Mouse (Mus musculus): Measurements from ENCODE around the gene Zfp385b. TPM values are rescaled to one million over a fixed set of nuclear protein-coding genes. Genes with fewer than 3 reads are reported as not detected.

Gene Zfp385b
- polyA plus RNA-seq, 1 experiment from 2014 or later, result 7.7 TPM

DNA sequence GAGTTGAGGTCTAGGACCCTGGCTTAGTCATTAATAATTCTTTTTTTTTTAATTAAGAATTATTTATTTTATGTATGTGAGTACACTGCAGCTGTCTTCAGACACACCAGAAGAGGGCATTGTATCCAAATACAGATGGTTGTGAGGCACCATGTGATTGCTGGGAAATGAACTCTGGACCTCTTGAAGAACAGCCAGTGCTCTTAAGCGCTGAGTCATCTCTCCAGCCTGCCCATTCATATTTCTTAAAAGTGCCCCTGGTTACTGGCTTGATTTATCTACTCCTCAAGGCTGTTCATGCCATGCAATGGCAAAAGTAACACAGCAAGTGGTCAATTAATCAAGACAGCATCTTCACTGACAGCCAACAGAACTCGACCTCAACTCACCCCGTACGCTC lies 130.8 kb downstream of the Zfp385b start:
- H3K9me3 ChIP-seq, result no peaks in the 10 kb centered on the region
- H3K36me3 ChIP-seq, result no peaks in the 10 kb centered on the region
- H3K27me3 ChIP-seq, result no peaks in the 10 kb centered on the region
- no peak overlapping the region for H3K4me3 ChIP-seq
- 82% methylated on average over 4 of the region's 4 CpGs for WGBS
- H3K27ac ChIP-seq, result no peak overlapping the region
- H3K4me1 ChIP-seq, result peaks cover 8% of the 10 kb centered on the region; the same call in 1 of the 2 replicates
- ATAC-seq (ENCODE audit: low FRiP score, low read depth), result no peak
- no peak overlapping the region for H3K4me2 ChIP-seq (replicated peaks)
- no peak overlapping the region for H3K9ac ChIP-seq

DNA sequence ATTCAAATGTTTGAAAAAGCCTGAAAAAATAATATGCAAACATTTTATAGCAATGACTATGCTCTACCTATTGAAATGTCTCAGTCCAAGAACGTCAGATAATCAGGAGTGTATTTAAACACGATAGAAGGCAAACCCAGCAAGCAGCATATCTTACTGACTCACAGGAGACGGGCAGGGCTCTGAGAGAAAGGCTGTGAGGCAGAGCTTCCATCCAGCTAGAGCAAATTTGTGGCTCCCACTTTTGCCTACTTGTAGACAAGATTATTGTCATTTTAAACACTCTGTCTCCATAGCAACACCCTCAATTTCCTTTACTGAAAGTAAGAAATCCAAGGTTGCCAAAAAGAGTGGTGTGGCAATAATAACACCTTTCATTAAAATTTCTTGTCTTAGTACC lies 135.4 kb downstream of the Zfp385b start:
- no peaks in the 10 kb centered on the region for H3K9me3 ChIP-seq
- no peak for ATAC-seq (ENCODE audit: low FRiP score, low read depth)
- peaks cover 8% of the 10 kb centered on the region; the same call in 1 of the 2 replicates for H3K4me1 ChIP-seq
- no peak overlapping the region for H3K4me3 ChIP-seq
- H3K27ac ChIP-seq, result no peak overlapping the region
- H3K36me3 ChIP-seq, result no peaks in the 10 kb centered on the region
- no peak overlapping the region for H3K4me2 ChIP-seq (replicated peaks)
- no peaks in the 10 kb centered on the region for H3K27me3 ChIP-seq
- H3K9ac ChIP-seq, result no peak overlapping the region
- WGBS, result 84% methylated on average over 3 of the region's 3 CpGs

DNA sequence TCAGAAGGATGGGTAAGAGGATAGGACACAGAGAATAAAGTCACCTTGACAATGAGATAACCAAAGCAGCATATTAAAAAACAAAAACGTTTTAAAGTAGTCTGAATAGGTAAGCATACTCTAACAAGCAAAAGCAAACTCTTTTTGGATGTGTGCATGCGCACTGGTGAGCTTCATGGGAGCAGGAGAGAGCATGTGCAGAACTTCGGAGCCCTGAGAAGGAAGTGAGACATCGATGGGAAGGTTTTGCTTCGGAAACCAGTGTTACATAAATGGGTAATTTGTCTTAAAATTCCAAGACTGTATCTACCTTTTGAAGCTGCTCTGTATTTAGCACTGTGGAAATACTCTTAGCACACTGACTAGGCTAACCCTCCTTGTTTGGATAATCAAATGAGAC lies 137.2 kb downstream of the Zfp385b start:
- WGBS, result 84% methylated on average over 5 of the region's 5 CpGs
- ATAC-seq (ENCODE audit: low FRiP score, low read depth), result no peak
- Histone ChIP-seq H3K9me3 (no peaks in the 10 kb centered on the region), H3K27ac (no peak overlapping the region), H3K36me3 (no peaks in the 10 kb centered on the region), H3K4me2 (replicated peaks) (no peak overlapping the region), H3K4me1 (no peaks in the 10 kb centered on the region), H3K4me3 (no peak overlapping the region), H3K9ac (no peak overlapping the region), H3K27me3 (no peaks in the 10 kb centered on the region)

DNA sequence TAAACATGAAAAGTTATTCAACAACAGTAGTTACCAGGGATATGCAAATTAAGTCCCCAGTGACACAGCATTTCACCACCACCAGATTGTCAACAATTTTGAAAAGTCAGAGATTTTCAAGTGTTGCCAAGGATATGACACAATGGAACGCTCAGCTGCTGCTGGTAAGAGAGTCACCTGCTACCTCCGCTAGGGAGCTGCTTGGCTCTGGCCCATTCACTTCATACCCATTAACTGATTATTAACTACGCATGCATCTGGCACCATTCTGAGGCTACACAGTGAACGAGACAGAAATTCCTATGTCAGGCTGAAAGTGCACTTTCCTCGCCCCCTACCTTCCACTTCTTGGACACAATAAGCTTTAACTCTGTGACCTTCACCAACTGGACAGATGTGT lies 137.7 kb downstream of the Zfp385b start:
- WGBS, result 75% methylated on average over 5 of the region's 5 CpGs

DNA sequence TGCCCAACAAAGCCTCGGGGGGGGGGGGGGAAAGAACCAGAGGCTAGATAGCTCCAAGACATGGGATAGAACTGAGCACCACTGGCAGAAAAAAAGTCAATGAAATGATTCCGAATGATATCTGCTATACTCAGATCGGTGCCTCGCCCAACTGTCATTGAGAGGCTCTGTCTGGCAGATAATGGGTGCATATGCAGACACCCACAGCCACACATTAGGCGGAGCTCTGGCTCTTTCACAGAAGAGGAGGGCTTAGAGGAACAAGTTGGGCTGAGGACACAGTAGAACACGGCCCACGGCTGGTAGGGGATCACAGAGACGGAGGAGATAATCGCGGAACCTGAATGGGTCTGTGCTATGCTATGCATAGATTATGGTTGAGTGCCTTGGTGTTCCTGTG lies 145.7 kb downstream of the Zfp385b start:
- no peaks in the 10 kb centered on the region for H3K36me3 ChIP-seq
- 92% methylated on average over 10 of the region's 10 CpGs for WGBS
- H3K4me2 ChIP-seq (replicated peaks), result no peak overlapping the region
- no peak overlapping the region for H3K4me3 ChIP-seq
- no peak overlapping the region for H3K27ac ChIP-seq
- no peak overlapping the region for H3K9ac ChIP-seq
- no peaks in the 10 kb centered on the region for H3K27me3 ChIP-seq
- no peaks in the 10 kb centered on the region for H3K9me3 ChIP-seq
- no peaks in the 10 kb centered on the region for H3K4me1 ChIP-seq
- no peak for ATAC-seq (ENCODE audit: low FRiP score, low read depth)

More for the DNA sequence above, 137.7 kb downstream of the Zfp385b start:
- H3K27ac ChIP-seq, result no peak overlapping the region
- no peaks in the 10 kb centered on the region for H3K36me3 ChIP-seq
- no peaks in the 10 kb centered on the region for H3K4me1 ChIP-seq
- no peaks in the 10 kb centered on the region for H3K9me3 ChIP-seq
- no peaks in the 10 kb centered on the region for H3K27me3 ChIP-seq
- no peak overlapping the region for H3K4me2 ChIP-seq (replicated peaks)
- H3K9ac ChIP-seq, result no peak overlapping the region
- H3K4me3 ChIP-seq, result no peak overlapping the region
- ATAC-seq (ENCODE audit: low FRiP score, low read depth), result no peak

DNA sequence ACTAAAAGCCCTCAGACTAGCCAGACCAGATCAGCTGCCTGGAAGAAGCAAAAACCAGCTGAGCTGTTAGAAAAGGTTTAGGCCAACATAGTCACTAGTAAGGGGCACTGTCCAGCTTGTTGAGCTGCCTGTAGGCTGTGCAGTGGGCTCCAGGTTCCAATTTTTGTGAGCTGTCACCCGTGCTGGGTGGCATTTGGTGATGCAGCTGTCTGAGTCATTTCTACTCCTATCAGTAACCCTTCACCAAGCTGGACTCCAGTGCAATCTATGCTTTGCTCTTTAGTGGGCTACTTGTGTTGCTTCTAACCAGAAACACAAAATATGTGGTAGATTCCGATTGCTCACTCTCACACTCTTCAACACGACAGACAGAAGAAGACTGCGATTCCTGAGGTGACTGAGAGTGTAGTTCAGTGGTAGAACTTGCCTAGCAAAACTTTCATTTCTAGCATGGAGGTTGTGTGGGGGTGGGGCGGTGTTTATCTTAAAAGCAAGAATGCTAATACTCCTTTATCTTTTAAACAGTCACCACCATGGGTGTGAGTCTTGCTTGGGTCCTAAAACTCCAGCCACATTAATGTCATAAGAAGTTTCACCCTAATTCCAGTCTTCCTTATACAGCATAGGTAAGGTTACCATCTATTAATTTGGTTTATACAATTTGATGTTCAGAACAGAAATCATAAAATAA lies 147.1 kb downstream of the Zfp385b start:
- H3K9ac ChIP-seq, result no peak overlapping the region
- no peak overlapping the region for H3K27ac ChIP-seq
- 87% methylated on average over 5 of the region's 5 CpGs for WGBS
- H3K4me2 ChIP-seq (replicated peaks), result no peak overlapping the region
- no peaks in the 10 kb centered on the region for H3K27me3 ChIP-seq
- H3K4me3 ChIP-seq, result no peak overlapping the region
- H3K4me1 ChIP-seq, result no peaks in the 10 kb centered on the region
- H3K9me3 ChIP-seq, result no peaks in the 10 kb centered on the region
- no peaks in the 10 kb centered on the region for H3K36me3 ChIP-seq
- ATAC-seq (ENCODE audit: low FRiP score, low read depth), result no peak

DNA sequence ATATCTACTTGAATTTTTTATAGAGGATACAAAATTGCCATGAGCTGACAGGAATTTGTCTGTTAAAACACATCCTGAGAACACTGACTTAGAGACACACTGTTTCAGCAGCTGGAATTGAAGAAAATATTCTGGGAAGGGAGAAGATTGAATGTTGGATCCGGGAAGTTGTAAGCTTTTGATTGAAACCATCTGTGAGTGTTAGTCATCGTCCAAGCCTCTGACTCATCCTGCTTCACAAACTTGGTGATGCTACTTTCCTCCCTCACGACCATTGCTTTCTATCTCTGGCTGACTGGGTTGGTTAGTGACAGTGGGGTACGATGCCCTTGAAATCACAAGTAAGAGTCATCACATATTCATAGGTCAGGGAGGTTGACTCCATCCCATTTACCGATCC lies 157.3 kb downstream of the Zfp385b start:
- no peaks in the 10 kb centered on the region for H3K9me3 ChIP-seq
- H3K4me2 ChIP-seq (replicated peaks), result no peak overlapping the region
- 60% methylated on average over 5 of the region's 5 CpGs for WGBS
- H3K27me3 ChIP-seq, result no peaks in the 10 kb centered on the region
- no peak overlapping the region for H3K9ac ChIP-seq
- H3K4me1 ChIP-seq, result no peaks in the 10 kb centered on the region
- no peak overlapping the region for H3K4me3 ChIP-seq
- no peak overlapping the region for H3K27ac ChIP-seq
- H3K36me3 ChIP-seq, result no peaks in the 10 kb centered on the region
- ATAC-seq (ENCODE audit: low FRiP score, low read depth), result no peak

DNA sequence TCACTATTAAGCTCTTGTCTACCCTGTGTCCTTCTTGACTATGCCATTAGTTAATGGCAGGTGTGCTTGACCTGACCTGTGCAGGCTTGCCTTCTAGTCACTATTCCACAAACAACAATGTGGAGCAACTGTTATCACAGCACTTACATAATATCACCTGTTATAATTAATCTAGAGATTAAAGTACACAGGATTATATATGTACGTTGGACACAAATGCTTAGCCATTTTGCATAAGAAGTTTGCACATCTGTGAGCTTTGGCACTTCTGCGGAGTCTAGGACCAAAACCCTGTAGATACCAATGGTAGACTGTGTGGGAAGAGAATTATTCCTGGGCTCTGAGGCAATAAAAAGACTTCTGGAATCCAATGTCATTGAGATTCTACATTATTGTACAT lies 165.8 kb downstream of the Zfp385b start:
- WGBS, result 95% methylated on average over 2 of the region's 2 CpGs
- H3K4me3 ChIP-seq, result no peak overlapping the region

DNA sequence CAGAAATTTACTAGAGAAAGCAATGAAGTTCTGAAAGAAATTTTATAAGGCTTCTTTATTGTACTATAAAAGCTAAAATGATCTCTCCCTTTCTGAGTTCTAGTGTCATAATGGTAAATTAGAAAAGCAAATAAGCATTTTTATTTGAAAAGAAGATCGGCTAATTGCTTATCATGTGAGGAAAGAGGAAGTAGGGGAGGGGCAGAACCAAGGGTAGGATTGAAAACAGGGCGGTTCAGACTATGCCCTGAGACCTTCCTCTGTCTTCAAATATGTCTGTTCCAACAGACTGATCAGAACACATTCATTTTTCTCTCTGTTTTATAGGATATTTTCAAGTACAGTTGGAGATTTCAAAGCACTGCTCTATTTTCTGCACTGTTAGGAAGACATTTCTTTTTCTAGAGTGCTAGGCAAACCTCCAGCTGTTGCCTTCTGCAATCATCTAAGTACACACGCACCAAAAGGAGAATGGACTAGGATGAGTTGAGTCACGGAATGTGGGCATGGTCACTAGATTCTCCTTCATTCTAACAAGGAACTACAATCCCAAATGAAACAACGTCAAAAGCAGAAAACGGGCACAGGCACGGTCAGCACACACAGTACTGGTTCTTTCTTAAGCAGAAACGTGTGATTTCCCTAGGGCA lies 177.8 kb downstream of the Zfp385b start:
- 88% methylated on average over 8 of the region's 8 CpGs for WGBS
- H3K36me3 ChIP-seq, result no peaks in the 10 kb centered on the region
- no peak overlapping the region for H3K9ac ChIP-seq

More for the DNA sequence above, 165.8 kb downstream of the Zfp385b start:
- no peak for ATAC-seq (ENCODE audit: low FRiP score, low read depth)
- H3K9ac ChIP-seq, result no peak overlapping the region
- no peaks in the 10 kb centered on the region for H3K9me3 ChIP-seq
- H3K27ac ChIP-seq, result no peak overlapping the region
- H3K4me2 ChIP-seq (replicated peaks), result no peak overlapping the region
- H3K36me3 ChIP-seq, result no peaks in the 10 kb centered on the region
- H3K4me1 ChIP-seq, result no peaks in the 10 kb centered on the region
- H3K27me3 ChIP-seq, result no peaks in the 10 kb centered on the region

DNA sequence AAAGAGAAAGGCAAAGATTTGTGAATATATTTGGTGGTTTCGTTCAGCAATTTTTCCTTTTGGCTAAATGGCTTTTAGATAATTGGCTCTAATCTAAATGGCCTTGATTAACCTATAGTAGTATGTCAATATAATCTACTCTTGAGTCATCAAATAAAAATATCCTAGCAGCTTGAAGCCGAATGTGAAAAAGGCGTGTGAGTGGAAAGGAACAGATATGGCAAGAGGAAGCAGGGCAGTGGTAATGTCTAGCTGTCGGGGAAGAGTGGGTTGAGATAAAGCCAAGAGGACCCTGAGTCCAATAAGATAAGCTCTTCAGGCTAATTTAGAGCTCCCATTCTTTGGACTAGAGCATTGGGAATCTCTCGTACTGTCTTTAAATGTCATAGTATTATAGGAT lies 179.4 kb downstream of the Zfp385b start:
- H3K4me2 ChIP-seq (replicated peaks), result no peak overlapping the region
- no peak overlapping the region for H3K27ac ChIP-seq
- no peak overlapping the region for H3K4me3 ChIP-seq
- no peak overlapping the region for H3K9ac ChIP-seq
- 90% methylated on average over 5 of the region's 5 CpGs for WGBS
- no peaks in the 10 kb centered on the region for H3K27me3 ChIP-seq
- no peaks in the 10 kb centered on the region for H3K4me1 ChIP-seq
- H3K9me3 ChIP-seq, result no peaks in the 10 kb centered on the region
- ATAC-seq (ENCODE audit: low FRiP score, low read depth), result no peak
- no peaks in the 10 kb centered on the region for H3K36me3 ChIP-seq

More for the DNA sequence above, 177.8 kb downstream of the Zfp385b start:
- Histone ChIP-seq H3K27ac (no peak overlapping the region), H3K4me3 (no peak overlapping the region), H3K9me3 (no peaks in the 10 kb centered on the region), H3K27me3 (no peaks in the 10 kb centered on the region), H3K4me2 (replicated peaks) (no peak overlapping the region), H3K4me1 (no peaks in the 10 kb centered on the region)
- no peak for ATAC-seq (ENCODE audit: low FRiP score, low read depth)

DNA sequence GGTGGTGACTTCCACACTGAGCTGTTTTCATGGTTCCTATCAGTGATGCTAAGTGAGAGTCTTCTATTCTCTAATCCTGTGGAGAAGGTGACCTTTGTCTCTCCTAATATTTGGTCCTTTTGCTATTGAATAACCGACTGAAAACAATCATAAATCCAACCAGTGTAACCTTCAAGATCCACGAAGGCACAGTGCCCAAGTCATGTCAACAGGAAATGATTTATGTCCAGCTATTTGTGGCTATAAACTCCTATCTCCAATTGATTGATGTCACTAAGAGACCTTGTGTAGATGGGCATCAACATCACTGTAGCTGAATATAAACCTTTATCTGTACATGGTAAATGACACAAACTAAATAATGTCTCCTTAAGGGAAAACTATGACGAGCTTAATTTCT lies 187.8 kb downstream of the Zfp385b start:
- Histone ChIP-seq H3K4me1 (no peaks in the 10 kb centered on the region), H3K4me3 (no peak overlapping the region), H3K36me3 (no peaks in the 10 kb centered on the region), H3K4me2 (replicated peaks) (no peak overlapping the region), H3K27me3 (no peaks in the 10 kb centered on the region), H3K9ac (no peak overlapping the region), H3K27ac (no peak overlapping the region), H3K9me3 (no peaks in the 10 kb centered on the region)
- ATAC-seq (ENCODE audit: low FRiP score, low read depth), result no peak
- WGBS, result 66% methylated on average over 3 of the region's 3 CpGs

DNA sequence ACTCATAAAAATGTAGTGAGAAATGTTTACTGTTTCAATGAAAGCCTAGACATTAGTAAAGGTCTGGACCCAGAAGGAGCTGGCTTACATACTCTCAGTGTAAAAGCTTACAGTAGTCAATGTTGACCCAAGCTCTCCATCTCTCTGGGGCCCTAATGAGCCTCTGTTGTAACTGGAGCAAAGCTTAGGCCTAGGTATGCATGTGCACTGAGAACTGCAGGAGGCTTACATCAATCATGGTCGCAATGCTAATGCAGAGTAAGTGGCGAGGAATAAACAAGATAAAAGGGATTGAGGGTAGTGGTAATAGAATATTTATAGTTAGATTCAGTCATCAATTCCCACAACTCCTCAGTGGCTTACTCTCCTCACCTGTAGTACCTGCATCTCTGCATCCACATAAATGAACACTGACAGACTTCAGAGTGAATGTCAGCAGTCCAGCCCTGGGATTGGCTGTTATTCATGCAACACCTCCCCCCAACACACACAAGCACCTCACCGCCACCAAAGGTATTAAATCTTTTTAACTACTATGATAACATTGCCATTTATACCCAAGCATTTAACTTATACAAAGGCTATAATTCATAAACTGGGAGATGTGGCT lies 191.7 kb downstream of the Zfp385b start:
- no peak for ATAC-seq (ENCODE audit: low FRiP score, low read depth)
- whole genome bisulfite sequencing, result 58% methylated on average over 3 of the region's 3 CpGs
- H3K9ac ChIP-seq, result no peak overlapping the region
- no peaks in the 10 kb centered on the region for H3K4me1 ChIP-seq
- no peaks in the 10 kb centered on the region for H3K36me3 ChIP-seq
- H3K4me2 ChIP-seq (replicated peaks), result no peak overlapping the region
- no peaks in the 10 kb centered on the region for H3K9me3 ChIP-seq
- H3K27ac ChIP-seq, result no peak overlapping the region
- no peaks in the 10 kb centered on the region for H3K27me3 ChIP-seq
- no peak overlapping the region for H3K4me3 ChIP-seq
